Mouse (Mus musculus) hindbrain, embryonic 11.5 days (tissue): ENCODE results near the gene Prkar1b. TPM values are rescaled to one million over a fixed set of nuclear protein-coding genes. Genes with fewer than 3 reads are reported as not detected.

ENCODE experiments used
- ATAC-seq: fragments of 200-750 bp; cut with Nextera tagmentation; 2 replicates; pipeline ENCODE4 v1.8.0; 2017; ENCODE audit warnings: mild to moderate bottlenecking, moderate TSS enrichment, moderate library complexity; ENCODE audit not compliant: low FRiP score
- DNase-seq: peaks from one replicate; pipeline ENCODE4 v3.0.0-alpha.2; 2015; ENCODE audit warnings: low spot score
- H3K27ac ChIP-seq: fragments of 300-500 bp; sonication (generic); 2 replicates; pipeline ENCODE4 v1.5.1; 2014; ENCODE audit warnings: mild to moderate bottlenecking, low read depth, low read length
- H3K27me3 ChIP-seq: fragments of 300-500 bp; sonication (generic); 2 replicates; pipeline ENCODE4 v1.6.1; 2014; ENCODE audit warnings: mild to moderate bottlenecking, low read length, moderate library complexity, mixed read lengths; ENCODE audit not compliant: control insufficient read depth, insufficient read depth
- H3K36me3 ChIP-seq: fragments of 300-500 bp; sonication (generic); 2 replicates; pipeline ENCODE4 v1.6.1; 2014; ENCODE audit warnings: mild to moderate bottlenecking, low read length, moderate library complexity, mixed read lengths; ENCODE audit not compliant: control insufficient read depth, insufficient read depth
- H3K4me1 ChIP-seq: fragments of 300-500 bp; sonication (generic); replicated peaks from 2 replicates; pipeline ENCODE4 v1.6.1; 2014; ENCODE audit warnings: low read length, mixed read lengths; ENCODE audit not compliant: control insufficient read depth, insufficient read depth
- H3K4me2 ChIP-seq: fragments of 300-500 bp; sonication (generic); replicated peaks from 2 replicates; pipeline ENCODE4 v1.6.1; 2014; ENCODE audit warnings: mild to moderate bottlenecking, low read depth, low read length
- H3K4me3 ChIP-seq: fragments of 300-500 bp; sonication (generic); 2 replicates; pipeline ENCODE4 v1.5.1; 2014; ENCODE audit warnings: low read depth, low read length
- H3K9ac ChIP-seq: fragments of 300-500 bp; sonication (generic); 2 replicates; pipeline ENCODE4 v1.6.1; 2014; ENCODE audit warnings: low read depth, low read length
- H3K9me3 ChIP-seq: fragments of 300-500 bp; sonication (generic); 2 replicates; pipeline ENCODE4 v1.6.1; 2016; ENCODE audit warnings: low read length; ENCODE audit not compliant: control insufficient read depth
- WGBS: fragments of 180-500 bp; shearing (Covaris S2); extraction: QIAGEN DNeasy Blood & Tissue Kit; methylation state at CpG from one replicate; pipeline ENCODE4 v1.1.7; 2014; 5-methylcytosine and 5-hydroxymethylcytosine counted together
- polyA plus RNA-seq: library from polyadenylated mRNA; unstranded; fragments of >200 nt; fragmentation: Nextera tagmentation; extraction: Ambion mirVana; gene quantifications from 2 replicates; pipeline ENCODE4 v1.2.1, GENCODE M21; 2014

Gene Prkar1b
- polyA plus RNA-seq, 1 experiment from 2014 or later = 19.9 TPM

- no peak overlapping the region for H3K27ac ChIP-seq
- peaks cover 19% of the 10 kb centered on the region for H3K4me1 ChIP-seq
- H3K4me2 ChIP-seq = peak overlapping the region; percentile 98
- peak; percentile 59 for DNase-seq
- H3K4me3 ChIP-seq = peak overlapping the region; percentile 63
- WGBS = under 1% methylated on average over 59 of the region's 59 CpGs
- H3K9ac ChIP-seq = peak overlapping the region; percentile 34
- no peaks in the 10 kb centered on the region for H3K9me3 ChIP-seq
- H3K36me3 ChIP-seq = no peaks in the 10 kb centered on the region
- H3K27me3 ChIP-seq = peaks cover 56% of the 10 kb centered on the region
- no peak for ATAC-seq
Measured at GRCm38 (mm10) chr5:138992611-138993370, 157.0 kb downstream of the Prkar1b start.

DNA sequence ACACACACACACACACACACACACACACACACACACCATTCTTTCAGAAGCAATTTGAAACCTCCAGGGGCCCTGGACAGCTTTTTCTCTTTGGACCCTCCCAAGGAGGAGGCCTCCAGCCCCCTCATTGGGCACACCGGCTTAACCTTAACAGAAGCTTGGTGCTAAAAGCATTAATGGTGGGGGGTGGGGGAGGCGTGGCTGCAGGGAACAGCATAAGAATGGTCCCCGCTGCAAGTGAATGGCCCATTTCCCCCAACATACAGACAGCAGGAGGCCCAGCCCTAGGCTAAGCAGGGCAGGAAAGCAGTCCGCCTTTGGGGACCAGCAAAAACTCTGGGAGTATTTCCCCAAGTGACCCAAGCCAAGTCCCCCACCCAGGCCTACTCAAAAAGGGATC, 158.1 kb downstream of the Prkar1b start:
- WGBS = 6% methylated on average over 4 of the region's 4 CpGs
- Histone ChIP-seq H3K4me2 (no peak overlapping the region), H3K4me3 (no peak overlapping the region), H3K36me3 (no peaks in the 10 kb centered on the region), H3K9me3 (no peaks in the 10 kb centered on the region), H3K9ac (no peak overlapping the region), H3K4me1 (peaks cover 19% of the 10 kb centered on the region), H3K27ac (no peak overlapping the region), H3K27me3 (peaks cover 45% of the 10 kb centered on the region)
- DNase-seq (no peak), ATAC-seq (no peak)

- WGBS = 67% methylated on average over 6 of the region's 7 CpGs
- H3K27me3 ChIP-seq = peaks cover 36% of the 10 kb centered on the region
- H3K36me3 ChIP-seq = no peaks in the 10 kb centered on the region
- H3K4me3 ChIP-seq = no peak overlapping the region
- H3K9ac ChIP-seq = no peak overlapping the region
- H3K9me3 ChIP-seq = no peaks in the 10 kb centered on the region
- no peak overlapping the region for H3K27ac ChIP-seq
- H3K4me1 ChIP-seq = peaks cover 19% of the 10 kb centered on the region
- DNase-seq (no peak), ATAC-seq (no peak)
- no peak overlapping the region for H3K4me2 ChIP-seq
Measured at GRCm38 (mm10) chr5:138990659-138991380, 159.0 kb downstream of the Prkar1b start.

GRCm38 (mm10) chr5:138989567-138989966, 160.2 kb downstream of the Prkar1b start:
- H3K36me3 ChIP-seq = no peaks in the 10 kb centered on the region
- peaks cover 17% of the 10 kb centered on the region for H3K4me1 ChIP-seq
- no peak overlapping the region for H3K4me3 ChIP-seq
- no peak overlapping the region for H3K4me2 ChIP-seq
- ATAC-seq (no peak), DNase-seq (no peak)
- peaks cover 34% of the 10 kb centered on the region for H3K27me3 ChIP-seq
- no peaks in the 10 kb centered on the region for H3K9me3 ChIP-seq
- WGBS = 59% methylated on average over 6 of the region's 6 CpGs
- H3K27ac ChIP-seq = no peak overlapping the region
- H3K9ac ChIP-seq = no peak overlapping the region

DNA sequence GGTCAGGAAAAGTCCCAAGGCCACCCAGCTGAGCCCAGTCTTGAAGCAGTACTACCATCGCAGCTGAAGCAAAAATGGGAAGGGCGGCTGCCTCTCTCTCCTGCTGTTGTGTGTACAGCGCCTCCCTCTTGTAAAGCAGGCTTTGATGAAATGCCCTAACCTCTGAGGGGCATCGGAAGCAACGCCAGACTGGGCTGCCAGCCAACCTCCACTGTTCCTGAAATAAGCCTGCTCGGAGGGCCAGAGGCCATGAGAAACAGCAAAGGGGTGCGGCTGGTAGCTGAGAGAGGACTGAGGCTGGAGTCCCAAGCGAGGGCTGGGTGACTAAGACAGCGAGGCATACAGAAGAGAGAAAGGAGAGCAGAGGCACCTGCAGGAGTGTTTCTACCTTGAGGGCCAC, 161.0 kb downstream of the Prkar1b start:
- DNase-seq (no peak), ATAC-seq (no peak)
- no peak overlapping the region for H3K4me2 ChIP-seq

DNA sequence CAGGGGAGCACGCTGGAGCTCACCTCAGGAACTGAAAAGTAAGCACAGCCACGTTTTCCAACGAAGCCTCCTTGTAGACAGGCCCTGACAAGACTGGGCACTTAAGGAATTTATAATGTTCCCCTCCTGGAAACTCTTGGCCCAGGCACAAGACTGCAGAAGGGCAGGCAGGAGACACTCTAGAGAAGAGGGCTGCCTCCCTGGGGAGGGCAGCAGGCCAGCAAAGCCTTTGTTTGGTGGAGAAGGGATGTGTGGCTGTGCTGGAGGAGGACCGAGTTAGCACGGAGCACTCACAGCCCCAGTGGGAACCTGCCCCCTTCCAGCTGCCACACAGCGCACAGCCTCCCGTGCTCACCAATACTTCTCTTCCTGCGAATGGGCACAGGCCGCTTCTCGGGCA, 161.8 kb downstream of the Prkar1b start:
- Histone ChIP-seq H3K4me2 (no peak overlapping the region), H3K9ac (no peak overlapping the region), H3K27ac (no peak overlapping the region), H3K27me3 (peaks cover 21% of the 10 kb centered on the region), H3K4me1 (peaks cover 9% of the 10 kb centered on the region), H3K4me3 (no peak overlapping the region), H3K9me3 (no peaks in the 10 kb centered on the region), H3K36me3 (no peaks in the 10 kb centered on the region)
- DNase-seq (no peak), ATAC-seq (no peak)
- WGBS = 76% methylated on average over 10 of the region's 10 CpGs

More for the DNA sequence above, 161.0 kb downstream of the Prkar1b start:
- Histone ChIP-seq H3K9ac (no peak overlapping the region), H3K4me3 (no peak overlapping the region), H3K4me1 (peaks cover 17% of the 10 kb centered on the region), H3K27ac (no peak overlapping the region), H3K27me3 (peaks cover 29% of the 10 kb centered on the region), H3K9me3 (no peaks in the 10 kb centered on the region), H3K36me3 (no peaks in the 10 kb centered on the region)
- 56% methylated on average over 9 of the region's 9 CpGs for WGBS

DNA sequence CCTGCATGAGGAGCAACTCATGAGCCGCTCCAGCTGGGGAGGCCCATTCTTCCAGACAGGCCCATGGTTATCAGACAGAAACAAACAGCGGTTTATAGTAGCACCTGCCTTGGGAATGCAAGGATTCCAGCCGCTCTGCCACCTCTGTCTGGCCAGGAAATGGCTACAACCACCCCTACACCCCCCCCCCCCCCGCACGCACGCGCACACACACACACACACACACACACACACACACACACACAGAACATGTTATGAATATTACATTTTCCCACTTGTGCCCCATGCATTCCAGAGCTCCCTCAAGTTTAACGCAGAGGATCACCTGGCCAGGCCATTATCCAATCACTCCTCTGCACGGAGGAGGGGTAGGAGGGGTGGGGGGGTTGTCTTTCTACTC, 167.9 kb downstream of the Prkar1b start:
- Histone ChIP-seq H3K4me3 (no peak overlapping the region), H3K27ac (no peak overlapping the region), H3K9me3 (no peaks in the 10 kb centered on the region), H3K27me3 (no peaks in the 10 kb centered on the region), H3K4me1 (no peaks in the 10 kb centered on the region; the same call in 1 of the 2 replicates), H3K4me2 (no peak overlapping the region), H3K9ac (no peak overlapping the region), H3K36me3 (no peaks in the 10 kb centered on the region)
- no peak for ATAC-seq
- no peak for DNase-seq
- WGBS = 91% methylated on average over 5 of the region's 9 CpGs

DNA sequence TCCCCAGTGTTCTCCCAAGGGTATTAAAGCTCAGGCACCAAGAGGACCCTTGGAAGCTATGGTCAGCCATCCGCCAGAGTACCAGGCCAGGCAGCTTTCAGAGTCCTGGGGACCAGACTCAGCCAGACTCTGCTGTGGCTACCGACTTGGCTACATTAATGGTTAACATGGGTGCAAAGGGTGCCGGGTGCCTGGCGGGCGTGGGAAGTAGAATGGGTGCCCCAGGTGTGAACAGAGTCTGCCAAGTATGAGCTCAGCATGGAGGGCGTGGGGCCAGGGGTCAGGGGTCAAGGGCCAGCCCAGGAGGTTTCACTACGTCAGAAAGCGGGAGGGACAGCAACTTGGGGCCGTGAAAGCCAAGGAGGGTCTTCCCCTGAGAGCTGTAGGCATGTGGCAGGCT, 169.2 kb downstream of the Prkar1b start:
- DNase-seq (no peak), ATAC-seq (no peak)
- Histone ChIP-seq H3K27ac (no peak overlapping the region), H3K4me3 (no peak overlapping the region), H3K27me3 (no peaks in the 10 kb centered on the region), H3K9ac (no peak overlapping the region), H3K9me3 (no peaks in the 10 kb centered on the region), H3K36me3 (no peaks in the 10 kb centered on the region), H3K4me2 (no peak overlapping the region), H3K4me1 (no peaks in the 10 kb centered on the region; the same call in 1 of the 2 replicates)
- 83% methylated on average over 9 of the region's 9 CpGs for WGBS

- Histone ChIP-seq H3K4me3 (no peak overlapping the region), H3K4me1 (no peaks in the 10 kb centered on the region; the same call in 1 of the 2 replicates), H3K27ac (no peak overlapping the region), H3K9me3 (no peaks in the 10 kb centered on the region), H3K36me3 (no peaks in the 10 kb centered on the region), H3K27me3 (no peaks in the 10 kb centered on the region), H3K9ac (no peak overlapping the region), H3K4me2 (no peak overlapping the region)
- 84% methylated on average over 8 of the region's 8 CpGs for WGBS
- ATAC-seq (no peak), DNase-seq (no peak)
Measured at GRCm38 (mm10) chr5:138979840-138980239, 170.0 kb downstream of the Prkar1b start.
